Mouse (Mus musculus) liver, postnatal 0 days (tissue): ENCODE measurements around the gene Gm10283. TPM values are rescaled to one million over a fixed set of nuclear protein-coding genes. Genes with fewer than 3 reads are reported as not detected.
"Not testable (repeated sequence)": the region's sequence is repeated elsewhere in the genome, so short reads cannot be mapped to it uniquely, and the experiment has no call there.

Experiments used
- ATAC-seq: fragments of 200-750 bp; cut with Nextera tagmentation; 2 replicates; pipeline ENCODE4 v1.8.0; 2017; ENCODE audit warnings: mild to moderate bottlenecking, moderate library complexity
- DNase-seq: peaks from one replicate; pipeline ENCODE4 v3.0.0-alpha.2; 2016
- H3K27ac ChIP-seq: fragments of 300-500 bp; sonication (generic); 2 replicates; pipeline ENCODE4 v1.5.1; 2014; ENCODE audit warnings: antibody characterized with exemption, moderate library complexity, mild to moderate bottlenecking, low read depth
- H3K27me3 ChIP-seq: fragments of 300-500 bp; sonication (generic); 2 replicates; pipeline ENCODE4 v1.6.1; 2014; ENCODE audit warnings: low read length, control low read depth, mixed read lengths; ENCODE audit not compliant: insufficient read depth
- H3K36me3 ChIP-seq: fragments of 300-500 bp; sonication (generic); replicated peaks from 2 replicates; pipeline ENCODE4 v1.6.1; 2014; ENCODE audit warnings: mild to moderate bottlenecking, control low read depth, low read length, moderate library complexity, mixed read lengths; ENCODE audit not compliant: insufficient read depth
- H3K4me1 ChIP-seq: fragments of 300-500 bp; sonication (generic); 2 replicates; pipeline ENCODE4 v1.6.1; 2014; ENCODE audit warnings: antibody characterized with exemption, mild to moderate bottlenecking, control low read depth; ENCODE audit not compliant: insufficient read depth
- H3K4me2 ChIP-seq: fragments of 300-500 bp; sonication (generic); 2 replicates; pipeline ENCODE4 v1.6.1; 2014; ENCODE audit warnings: low read depth, mild to moderate bottlenecking, low read length, moderate library complexity, mixed read lengths
- H3K4me3 ChIP-seq: fragments of 300-500 bp; sonication (generic); 2 replicates; pipeline ENCODE4 v1.5.1; 2014; ENCODE audit warnings: low read depth, low read length
- H3K9ac ChIP-seq: fragments of 300-500 bp; sonication (generic); replicated peaks from 2 replicates; pipeline ENCODE4 v1.6.1; 2014; ENCODE audit warnings: mild to moderate bottlenecking, moderate library complexity
- H3K9me3 ChIP-seq: fragments of 300-500 bp; sonication (generic); 2 replicates; pipeline ENCODE4 v1.6.1; 2016; ENCODE audit warnings: mild to moderate bottlenecking, control low read depth, low read length, mixed read lengths
- CTCF ChIP-seq: sonication (generic); IDR thresholded peaks from 2 replicates; pipeline ENCODE4 v1.5.1; 2016; ENCODE audit warnings: antibody characterized with exemption, low read depth
- EP300 ChIP-seq: IDR thresholded peaks from 2 replicates; pipeline ENCODE4 v1.6.1; 2016; ENCODE audit warnings: antibody characterized with exemption, low read depth, mild to moderate bottlenecking
- WGBS: fragments of 180-500 bp; shearing (Covaris S2); extraction: QIAGEN DNeasy Blood & Tissue Kit; methylation state at CpG from one replicate; pipeline ENCODE4 v1.1.7; 2014; ENCODE audit not compliant: insufficient replicate concordance; 5-methylcytosine and 5-hydroxymethylcytosine counted together
- polyA plus RNA-seq: library from polyadenylated mRNA; unstranded; fragments of >200 nt; fragmentation: Nextera tagmentation; extraction: Ambion mirVana; gene quantifications from 2 replicates; pipeline ENCODE4 v1.2.1, GENCODE M21; 2015

Gm10283 gene
- not detected in 2 replicates for polyA plus RNA-seq

DNA sequence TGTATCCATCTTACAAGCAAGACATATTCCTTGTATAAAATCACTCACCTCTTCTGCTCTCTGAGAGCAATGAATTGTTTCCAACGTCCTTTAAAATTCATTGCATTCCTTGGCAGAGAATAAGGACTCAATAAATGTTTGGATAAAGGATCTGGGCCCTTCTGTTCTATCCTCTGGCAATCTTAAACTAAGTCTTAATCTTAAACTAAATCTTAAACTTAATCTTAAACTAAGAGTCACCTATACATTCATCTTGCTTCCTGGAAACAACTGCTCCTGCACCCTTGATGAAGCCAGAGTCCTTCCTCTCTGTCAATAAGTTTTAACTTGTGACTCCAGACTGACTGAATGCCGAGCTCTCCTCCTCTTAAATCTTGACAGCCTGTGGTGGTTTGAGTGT, at the start of gene Gm10283:
Gene Gm10283 (minus strand): TSS at position 101 of the 400 bp plus-strand sequence.
- TF ChIP-seq EP300 (no peak), CTCF (no peak)
- Histone ChIP-seq H3K4me2 (no peak within 1 kb of the TSS), H3K9me3 (no peaks in the 10 kb centered on the region), H3K36me3 (no peaks in the 10 kb centered on the region), H3K9ac (no peak within 1 kb of the TSS), H3K4me1 (no peaks in the 10 kb centered on the region), H3K4me3 (no peak within 1 kb of the TSS), H3K27ac (no peak within 1 kb of the TSS), H3K27me3 (no peaks in the 10 kb centered on the region)
- WGBS, result 42% methylated on average over 2 of the region's 2 CpGs
- no peak for DNase-seq
- ATAC-seq, result no peak

DNA sequence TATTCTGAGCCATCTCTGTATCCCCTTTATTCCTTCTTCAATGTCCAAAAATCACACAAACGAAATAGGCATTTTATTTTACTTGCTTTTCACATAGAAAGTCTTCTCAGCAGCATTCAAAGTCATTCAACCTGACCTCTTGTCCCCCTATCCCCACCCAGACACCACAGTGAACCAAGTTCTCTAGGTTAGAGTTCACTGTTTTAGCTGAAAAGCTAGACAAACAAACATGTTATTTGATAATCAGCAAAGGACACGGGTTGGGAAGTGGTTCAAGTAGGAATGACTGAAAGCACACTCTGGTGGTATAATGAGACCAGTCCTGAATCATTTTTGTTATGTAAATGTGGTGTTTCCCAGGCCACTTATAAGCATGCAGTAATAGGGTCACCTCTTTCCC, 31.9 kb upstream of the Gm10283 start:
- H3K4me1 ChIP-seq, result 0 out of 2 replicates have a peak, but pooled peaks cover 4% of the 10 kb centered on the region
- H3K9ac ChIP-seq, result no peak overlapping the region
- no peaks in the 10 kb centered on the region for H3K36me3 ChIP-seq
- no peak for TF ChIP-seq CTCF
- TF ChIP-seq EP300, result peak; percentile 29; the same call in 1 of the 2 replicates
- peak; percentile 95 for ATAC-seq
- no peak overlapping the region for H3K4me2 ChIP-seq
- H3K27me3 ChIP-seq, result no peaks in the 10 kb centered on the region
- WGBS, result 40% methylated on average over 2 of the region's 2 CpGs
- H3K27ac ChIP-seq, result peak overlapping the region; percentile 75
- H3K4me3 ChIP-seq, result no peak overlapping the region
- H3K9me3 ChIP-seq, result peaks cover 5% of the 10 kb centered on the region; the same call in 1 of the 2 replicates
- DNase-seq, result no peak

DNA sequence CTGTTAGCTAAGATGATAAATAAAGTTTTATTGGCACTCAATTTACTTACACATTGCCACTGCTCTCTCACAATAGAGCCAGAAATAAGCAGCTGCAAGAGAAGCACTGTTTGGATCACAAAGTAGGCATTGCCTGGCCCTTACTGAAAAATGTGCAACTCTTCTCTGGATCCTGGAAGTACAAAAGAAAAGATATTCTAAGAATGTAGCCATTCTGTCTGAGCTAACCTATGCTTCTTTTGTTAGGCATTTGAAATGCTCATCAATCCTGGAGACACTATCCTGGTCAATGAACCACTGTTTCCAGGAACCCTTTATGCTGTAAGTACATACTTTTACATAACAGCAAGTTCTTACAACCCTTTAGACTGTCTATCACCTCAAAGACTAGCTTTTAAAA, 15.3 kb upstream of the Gm10283 start:
- Histone ChIP-seq H3K27ac (no peak overlapping the region), H3K4me1 (no peaks in the 10 kb centered on the region), H3K9ac (no peak overlapping the region), H3K9me3 (no peaks in the 10 kb centered on the region), H3K4me3 (no peak overlapping the region), H3K27me3 (no peaks in the 10 kb centered on the region), H3K4me2 (no peak overlapping the region), H3K36me3 (0 out of 2 replicates have a peak, but pooled peaks cover 3% of the 10 kb centered on the region)
- no peak for DNase-seq
- ATAC-seq, result no peak
- TF ChIP-seq EP300 (no peak), CTCF (no peak)

DNA sequence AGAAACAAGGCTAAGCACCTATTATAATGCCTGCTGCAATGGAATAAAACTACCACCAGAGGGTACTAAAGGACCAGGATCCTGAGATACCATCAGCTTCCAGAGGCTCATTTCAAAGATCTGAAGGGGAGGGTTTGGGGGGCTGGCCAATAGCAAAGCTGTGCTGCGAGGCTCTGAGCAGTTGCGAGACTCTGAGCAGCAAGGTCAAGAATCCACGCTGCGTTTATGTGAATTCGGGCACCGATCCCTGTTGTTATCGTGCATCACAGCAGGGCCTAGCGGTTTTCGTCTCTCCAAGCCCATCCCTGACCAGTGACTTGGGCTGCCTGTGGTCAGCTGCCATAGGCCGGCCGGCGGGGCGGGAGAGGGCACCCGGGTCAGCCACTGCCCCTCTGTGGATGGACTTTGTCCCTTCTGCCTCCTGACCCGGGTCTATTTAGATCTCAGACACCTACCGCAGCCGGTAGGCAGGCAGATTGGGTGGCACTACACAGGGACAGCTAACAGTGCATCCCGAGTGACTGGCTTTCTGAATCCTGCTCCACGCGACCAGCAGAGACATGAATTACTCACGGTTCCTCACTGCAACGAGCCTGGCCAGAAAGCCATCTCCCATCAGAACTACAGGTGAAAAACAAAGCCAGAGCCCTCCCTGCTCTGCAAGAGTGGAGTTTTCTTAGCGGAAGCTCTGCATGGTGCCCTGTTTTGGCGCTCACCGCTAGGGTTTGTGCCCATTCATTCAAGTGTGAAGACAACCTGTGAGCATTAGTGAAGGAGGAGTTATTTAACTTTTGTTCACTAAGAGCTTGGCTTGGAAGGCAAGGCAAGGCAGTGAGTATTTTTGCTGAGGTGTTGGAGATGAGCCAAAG, 2.9 kb upstream of the Gm10283 start, which contains the start of gene Aadat:
Gene Aadat (plus strand): TSS at position 280 of the 869 bp plus-strand sequence.
- H3K9ac ChIP-seq, result peak within 1 kb of the TSS; percentile 23; the same call in 1 of the 2 replicates
- H3K27ac ChIP-seq, result peak within 1 kb of the TSS; percentile 91
- 1% methylated on average over 25 of the region's 25 CpGs for WGBS

DNA sequence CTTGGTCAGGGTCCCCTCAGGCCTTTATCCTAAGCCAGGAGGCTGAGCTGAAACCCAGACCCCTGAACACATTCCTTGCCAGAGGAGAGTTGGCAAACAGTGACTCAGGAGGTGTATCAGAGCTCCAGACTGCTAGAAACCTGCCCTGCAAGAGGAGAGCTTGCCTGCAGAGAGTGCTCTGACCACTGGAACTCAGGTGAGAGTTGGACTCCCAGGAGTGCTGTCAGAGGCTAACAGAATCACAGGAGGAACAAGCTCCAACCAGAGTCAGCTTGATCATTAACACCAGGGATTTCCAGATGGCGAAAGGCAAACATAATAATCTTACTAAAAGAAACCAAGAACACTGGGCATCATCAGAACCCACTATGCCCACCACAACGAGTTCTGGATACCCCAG, 8.0 kb downstream of the Gm10283 start:
- not testable (repeated sequence) for DNase-seq, H3K4me1 ChIP-seq
- 62% methylated on average over 2 of the region's 2 CpGs for WGBS

More for the DNA sequence above, 2.9 kb upstream of the Gm10283 start, which contains the start of gene Aadat:
- Histone ChIP-seq H3K27me3 (no peaks in the 10 kb centered on the region), H3K4me2 (peak within 1 kb of the TSS; percentile 66), H3K4me1 (no peaks in the 10 kb centered on the region), H3K9me3 (no peaks in the 10 kb centered on the region), H3K36me3 (no peaks in the 10 kb centered on the region), H3K4me3 (peak within 1 kb of the TSS; percentile 34)
- DNase-seq (peak; percentile 77), ATAC-seq (peak; percentile 99)
- TF ChIP-seq EP300 (peak; percentile 61; the same call in 1 of the 2 replicates), CTCF (peak; percentile 84)

DNA sequence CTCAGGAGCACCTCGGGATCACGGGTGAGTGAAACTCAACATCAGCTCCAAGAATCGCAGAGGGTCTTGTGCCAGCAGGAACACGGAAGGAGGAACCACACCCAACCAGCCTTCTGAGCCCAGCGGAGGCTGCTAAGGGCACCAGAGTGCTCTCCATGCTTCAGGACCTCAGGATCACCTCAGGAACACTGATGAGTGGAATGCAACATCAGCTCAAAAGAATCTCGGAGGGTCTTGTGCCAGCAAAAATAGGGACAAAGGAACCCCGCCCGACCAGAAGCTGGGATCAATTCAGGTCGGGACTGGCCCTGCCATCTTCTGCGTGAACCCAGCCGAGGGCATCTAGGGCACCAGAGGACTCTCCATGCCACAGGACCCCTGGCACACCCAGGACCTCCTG, 8.4 kb downstream of the Gm10283 start:
- H3K9ac ChIP-seq, result no peak overlapping the region
- H3K4me2 ChIP-seq, result no peak overlapping the region
- no peak for ATAC-seq
- no peaks in the 10 kb centered on the region for H3K4me1 ChIP-seq
- H3K36me3 ChIP-seq, result no peaks in the 10 kb centered on the region
- no peaks in the 10 kb centered on the region for H3K9me3 ChIP-seq
- no peak for DNase-seq
- H3K4me3 ChIP-seq, result no peak overlapping the region
- H3K27ac ChIP-seq, result no peak overlapping the region
- WGBS, result 77% methylated on average over 11 of the region's 11 CpGs
- no peak for TF ChIP-seq EP300
- no peak for TF ChIP-seq CTCF
- H3K27me3 ChIP-seq, result no peaks in the 10 kb centered on the region

More for the DNA sequence above, 8.0 kb downstream of the Gm10283 start:
- H3K4me2 ChIP-seq, H3K9ac ChIP-seq, H3K4me3 ChIP-seq, H3K36me3 ChIP-seq, H3K9me3 ChIP-seq, H3K27ac ChIP-seq, H3K27me3 ChIP-seq, ATAC-seq: not testable (repeated sequence)
